Mouse (Mus musculus) 3134 (cell line): ENCODE data around the gene Cdk17.

Experiments used
- DNase-seq: peaks from one replicate; pipeline ENCODE4 v3.0.0-alpha.2; 2011; ENCODE audit warnings: low spot score; ENCODE audit not compliant: insufficient read length; ENCODE audit errors: extremely low read depth

Cdk17 gene

GRCm38 (mm10) chr10:93160807-93161510 is at the start of gene Cdk17:
Gene Cdk17 (plus strand): TSS chr10:93160875.
- peak; percentile 75 for DNase-seq

GRCm38 (mm10) chr10:93111412-93111811 is 49.3 kb upstream of the Cdk17 start:
- no peak for DNase-seq

GRCm38 (mm10) chr10:93112021-93112420 is 48.7 kb upstream of the Cdk17 start:
- no peak for DNase-seq

- no peak for DNase-seq
These were observed 46.7 kb upstream of the Cdk17 start for GRCm38 (mm10) chr10:93113968-93114367.

GRCm38 (mm10) chr10:93114782-93115181 is 45.9 kb upstream of the Cdk17 start:
- no peak for DNase-seq

GRCm38 (mm10) chr10:93115743-93116142 is 44.9 kb upstream of the Cdk17 start:
- no peak for DNase-seq

- DNase-seq: no peak
These were observed 44.0 kb upstream of the Cdk17 start for GRCm38 (mm10) chr10:93116636-93117035.

- no peak for DNase-seq
These were observed 40.9 kb upstream of the Cdk17 start for GRCm38 (mm10) chr10:93119809-93120208.

GRCm38 (mm10) chr10:93121262-93121860 is 39.3 kb upstream of the Cdk17 start:
- DNase-seq: no peak

- no peak for DNase-seq
These were observed 38.1 kb upstream of the Cdk17 start for GRCm38 (mm10) chr10:93122399-93123184.

- no peak for DNase-seq
These were observed 37.4 kb upstream of the Cdk17 start for GRCm38 (mm10) chr10:93123310-93123709.

- peak; percentile 53 for DNase-seq
These were observed 36.6 kb upstream of the Cdk17 start for GRCm38 (mm10) chr10:93123957-93124613.

GRCm38 (mm10) chr10:93126025-93126424 is 34.6 kb upstream of the Cdk17 start:
- DNase-seq: no peak

GRCm38 (mm10) chr10:93128566-93128965 is 32.1 kb upstream of the Cdk17 start:
- no peak for DNase-seq

- DNase-seq: peak; percentile 9
These were observed 31.3 kb upstream of the Cdk17 start for GRCm38 (mm10) chr10:93129345-93129744.

GRCm38 (mm10) chr10:93129904-93130455 is 30.7 kb upstream of the Cdk17 start:
- no peak for DNase-seq

GRCm38 (mm10) chr10:93130456-93130940 is 30.2 kb upstream of the Cdk17 start:
- no peak for DNase-seq

GRCm38 (mm10) chr10:93131865-93132566 is 28.7 kb upstream of the Cdk17 start:
- DNase-seq: no peak

GRCm38 (mm10) chr10:93138730-93139129 is 21.9 kb upstream of the Cdk17 start:
- peak; percentile 90 for DNase-seq

GRCm38 (mm10) chr10:93140778-93141177 is 19.9 kb upstream of the Cdk17 start:
- DNase-seq: no peak
